Mouse (Mus musculus) thymus, adult 2 months (tissue): ENCODE results near the gene Sec13. TPM values are rescaled to one million over a fixed set of nuclear protein-coding genes. Genes with fewer than 3 reads are reported as not detected.

Experiments
- DNase-seq: peaks from one replicate; pipeline ENCODE4 v3.0.0; 2021
- H3K27ac ChIP-seq: fragments of 200-500 bp; 2 replicates; pipeline ENCODE4 v1.5.1; 2012; ENCODE audit warnings: low read length, control low read depth; ENCODE audit not compliant: control insufficient read depth, insufficient read depth
- H3K27me3 ChIP-seq: fragments of 200-500 bp; 2 replicates; pipeline ENCODE4 v1.6.1; 2012; ENCODE audit warnings: mild to moderate bottlenecking, low read length, moderate library complexity, mixed read lengths; ENCODE audit not compliant: control insufficient read depth, insufficient read depth
- H3K36me3 ChIP-seq: fragments of 200-500 bp; 2 replicates; pipeline ENCODE4 v1.6.1; 2012; ENCODE audit warnings: mild to moderate bottlenecking, low read length, moderate library complexity; ENCODE audit not compliant: control insufficient read depth, insufficient read depth
- H3K4me1 ChIP-seq: fragments of 200-500 bp; replicated peaks from 2 replicates; pipeline ENCODE4 v1.6.1; 2012; ENCODE audit warnings: low read length; ENCODE audit not compliant: control insufficient read depth, insufficient read depth
- H3K4me3 ChIP-seq: fragments of 200-500 bp; 2 replicates; pipeline ENCODE4 v1.5.1; 2012; ENCODE audit warnings: mild to moderate bottlenecking, low read length, control low read depth, moderate library complexity; ENCODE audit not compliant: control insufficient read depth, insufficient read depth
- CTCF ChIP-seq: fragments of 200-500 bp; IDR thresholded peaks from 2 replicates; pipeline ENCODE4 v1.5.1; 2012; ENCODE audit warnings: mild to moderate bottlenecking, control low read depth, low read length, moderate library complexity, borderline replicate concordance; ENCODE audit not compliant: control insufficient read depth, poor library complexity, insufficient read depth; ENCODE audit errors: extremely low read depth
- POLR2A ChIP-seq: fragments of 200-500 bp; IDR thresholded peaks from 2 replicates; pipeline ENCODE4 v1.6.1; 2012; ENCODE audit warnings: mild to moderate bottlenecking, low read length, control low read depth, moderate library complexity; ENCODE audit not compliant: control insufficient read depth, poor library complexity, insufficient read depth; ENCODE audit errors: extremely low read depth
- WGBS: fragments of 180-500 bp; shearing (Covaris S2); methylation state at CpG from one replicate; pipeline ENCODE4 v1.1.7; 2018; 5-methylcytosine and 5-hydroxymethylcytosine counted together
- polyA plus RNA-seq: library from polyadenylated mRNA; depleted of rRNA; stranded (reverse); fragments of >200 nt; gene quantifications from 2 replicates; pipeline ENCODE4 v1.2.3, GENCODE M21; 2012

Sec13 gene
- polyA plus RNA-seq, 1 experiment, result 167 TPM

GRCm38 (mm10) chr6:113749119-113749685, 8.7 kb upstream of the Sec13 start:
- Histone ChIP-seq H3K4me3 (peak overlapping the region; percentile 30), H3K4me1 (peaks cover 14% of the 10 kb centered on the region), H3K36me3 (no peaks in the 10 kb centered on the region), H3K27ac (no peak overlapping the region), H3K27me3 (no peaks in the 10 kb centered on the region)
- peak; percentile 28 for DNase-seq
- no peak for TF ChIP-seq CTCF
- TF ChIP-seq POLR2A, result no peak
- WGBS, result 15% methylated on average over 17 of the region's 17 CpGs

DNA sequence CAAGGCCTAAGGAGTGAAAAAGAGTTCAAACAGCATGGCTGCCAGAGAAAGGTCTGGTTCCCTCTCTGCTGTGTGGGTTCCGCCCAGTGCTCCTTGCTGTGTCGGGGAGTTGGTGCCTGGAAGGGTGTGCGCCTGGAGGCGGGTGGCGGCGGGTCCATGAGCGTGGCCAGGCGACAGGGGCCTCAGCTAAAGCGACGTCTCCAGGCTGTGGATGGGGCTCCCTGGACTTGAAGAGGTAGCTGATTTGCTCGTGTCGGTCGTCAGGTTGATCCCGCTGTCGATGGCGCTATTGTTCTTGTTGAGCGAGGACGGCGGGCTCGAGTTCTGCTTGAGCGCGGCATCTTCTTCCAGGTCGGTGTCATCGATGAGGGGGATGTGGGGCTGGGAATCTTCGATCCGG, 7.8 kb upstream of the Sec13 start:
- Histone ChIP-seq H3K36me3 (no peaks in the 10 kb centered on the region), H3K4me3 (peak overlapping the region; percentile 23), H3K4me1 (peaks cover 14% of the 10 kb centered on the region), H3K27ac (no peak overlapping the region), H3K27me3 (no peaks in the 10 kb centered on the region)
- DNase-seq, result no peak
- TF ChIP-seq POLR2A (no peak), CTCF (no peak)
- 49% methylated on average over 26 of the region's 26 CpGs for WGBS

DNA sequence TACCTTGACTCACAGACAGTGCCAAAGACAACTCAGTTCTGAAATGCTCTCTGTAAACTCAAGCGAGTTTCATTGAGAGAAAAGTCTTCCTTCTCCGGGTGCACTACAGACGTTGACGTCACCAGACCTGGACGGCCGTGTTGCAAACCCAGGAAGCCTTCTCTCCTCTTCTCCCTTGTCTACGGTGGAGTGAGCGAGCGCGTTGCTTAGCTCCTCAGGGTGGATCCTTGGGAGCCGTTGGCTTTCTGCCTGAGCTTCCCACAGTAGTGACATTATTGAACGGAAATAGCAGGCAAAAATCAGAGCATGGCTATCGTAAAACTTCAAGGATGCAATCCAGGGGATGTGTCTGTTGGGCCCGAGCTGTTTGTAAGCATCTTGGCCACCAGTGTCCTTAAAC, 6.7 kb upstream of the Sec13 start:
- DNase-seq, result no peak
- whole genome bisulfite sequencing, result 93% methylated on average over 14 of the region's 14 CpGs
- TF ChIP-seq CTCF (no peak), POLR2A (no peak)
- no peaks in the 10 kb centered on the region for H3K36me3 ChIP-seq
- H3K27ac ChIP-seq, result no peak overlapping the region
- peaks cover 14% of the 10 kb centered on the region for H3K4me1 ChIP-seq
- no peak overlapping the region for H3K4me3 ChIP-seq
- no peaks in the 10 kb centered on the region for H3K27me3 ChIP-seq

DNA sequence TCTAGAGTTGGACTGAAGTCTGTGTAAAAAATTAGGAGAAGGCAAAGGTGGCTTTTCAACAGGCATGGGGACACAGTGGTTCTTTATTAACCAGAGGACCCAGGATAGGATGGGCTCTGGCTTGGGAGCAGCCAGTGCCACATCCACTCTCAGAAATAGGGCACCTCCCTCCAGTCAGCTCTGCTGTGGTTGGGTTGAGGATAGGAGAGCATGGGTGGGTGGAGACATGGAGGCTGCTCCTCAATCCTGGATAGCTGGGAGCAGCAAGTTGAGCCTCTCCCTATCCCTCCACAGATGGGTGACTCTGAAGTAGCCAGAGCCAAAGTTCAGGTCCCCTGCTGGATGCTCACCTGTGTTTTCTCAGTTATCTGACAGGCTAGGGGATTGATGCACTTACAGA, 4.6 kb upstream of the Sec13 start:
- Histone ChIP-seq H3K4me1 (peaks cover 14% of the 10 kb centered on the region), H3K27me3 (no peaks in the 10 kb centered on the region), H3K4me3 (no peak overlapping the region), H3K36me3 (no peaks in the 10 kb centered on the region), H3K27ac (no peak overlapping the region)
- TF ChIP-seq POLR2A, result no peak
- TF ChIP-seq CTCF, result no peak
- DNase-seq, result no peak

DNA sequence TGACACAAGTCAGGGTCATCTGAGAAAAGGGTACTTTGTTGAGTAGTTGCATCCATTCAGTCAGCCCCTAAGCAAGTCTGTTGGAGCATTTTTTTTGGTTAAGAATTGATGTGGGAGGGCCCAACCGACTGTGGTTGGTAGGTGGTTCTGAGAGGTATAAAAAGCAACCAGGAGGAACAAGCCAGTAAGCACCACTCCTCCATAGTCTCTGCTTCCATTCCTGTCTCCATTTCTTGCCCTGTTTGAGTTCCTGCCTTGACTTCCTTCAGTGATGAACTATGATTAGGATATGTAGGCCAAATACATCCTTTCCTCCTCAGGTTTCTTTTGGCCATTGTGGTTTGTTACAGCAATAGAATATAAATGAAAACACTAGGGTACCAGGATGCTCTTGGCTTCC, 2.6 kb upstream of the Sec13 start:
- DNase-seq, result no peak
- Histone ChIP-seq H3K27ac (no peak overlapping the region), H3K4me1 (peaks cover 5% of the 10 kb centered on the region), H3K4me3 (no peak overlapping the region), H3K27me3 (no peaks in the 10 kb centered on the region), H3K36me3 (no peaks in the 10 kb centered on the region)
- TF ChIP-seq POLR2A, result no peak
- TF ChIP-seq CTCF, result no peak
- WGBS, result 6% methylated on average over 1 of the region's 1 CpGs

DNA sequence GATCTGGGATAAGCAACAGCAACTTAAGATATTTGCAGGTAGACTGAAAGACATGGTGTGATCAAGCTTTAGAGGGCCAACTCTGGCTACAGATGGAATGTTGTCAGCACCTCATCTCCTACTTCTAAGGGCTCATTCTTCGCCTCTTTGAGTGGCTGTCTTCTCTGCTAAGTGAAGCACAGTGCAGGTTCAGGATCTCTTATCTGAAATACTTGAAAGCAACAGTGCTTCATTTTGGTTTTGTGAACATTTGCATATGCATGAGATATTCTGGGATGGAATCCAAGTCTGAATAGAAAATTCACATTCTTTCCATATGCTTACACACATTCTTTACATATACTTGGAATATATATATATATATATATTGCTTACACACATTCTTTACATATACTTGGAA, 1.8 kb upstream of the Sec13 start:
- Histone ChIP-seq H3K36me3 (no peaks in the 10 kb centered on the region), H3K27ac (no peak overlapping the region), H3K4me3 (no peak overlapping the region), H3K27me3 (no peaks in the 10 kb centered on the region), H3K4me1 (peaks cover 5% of the 10 kb centered on the region)
- 94% methylated on average over 1 of the region's 1 CpGs for WGBS
- DNase-seq, result no peak
- TF ChIP-seq CTCF, result no peak
- no peak for TF ChIP-seq POLR2A

DNA sequence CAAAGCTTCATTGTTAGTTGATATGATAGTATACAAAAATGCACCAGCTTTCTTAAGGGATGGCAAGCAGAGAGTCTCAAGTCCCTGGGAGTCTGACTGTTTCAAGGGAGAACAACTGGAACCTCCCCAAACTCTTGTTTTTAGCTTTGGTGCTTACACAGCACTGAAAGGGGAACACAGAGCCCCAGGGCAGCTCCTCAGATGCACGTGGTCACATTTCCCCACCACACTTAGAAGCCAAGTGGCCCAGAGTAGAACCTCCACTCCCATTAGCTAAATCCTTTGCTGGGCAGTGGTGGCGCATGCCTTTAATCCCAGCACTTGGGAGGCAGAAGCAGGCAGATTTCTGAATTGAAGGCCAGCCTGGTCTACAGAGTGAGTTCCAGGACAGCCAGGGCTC, 882 bp upstream of the Sec13 start:
- Histone ChIP-seq H3K36me3 (peaks cover 1% of the 10 kb centered on the region), H3K27me3 (no peaks in the 10 kb centered on the region), H3K4me1 (peaks cover 5% of the 10 kb centered on the region), H3K27ac (no peak overlapping the region), H3K4me3 (no peak overlapping the region)
- TF ChIP-seq CTCF (no peak), POLR2A (no peak)
- 61% methylated on average over 2 of the region's 2 CpGs for WGBS
- DNase-seq, result no peak
